Comparison of ENCODE assay signal across 13 mouse cellular contexts in the genomic region with DNA sequence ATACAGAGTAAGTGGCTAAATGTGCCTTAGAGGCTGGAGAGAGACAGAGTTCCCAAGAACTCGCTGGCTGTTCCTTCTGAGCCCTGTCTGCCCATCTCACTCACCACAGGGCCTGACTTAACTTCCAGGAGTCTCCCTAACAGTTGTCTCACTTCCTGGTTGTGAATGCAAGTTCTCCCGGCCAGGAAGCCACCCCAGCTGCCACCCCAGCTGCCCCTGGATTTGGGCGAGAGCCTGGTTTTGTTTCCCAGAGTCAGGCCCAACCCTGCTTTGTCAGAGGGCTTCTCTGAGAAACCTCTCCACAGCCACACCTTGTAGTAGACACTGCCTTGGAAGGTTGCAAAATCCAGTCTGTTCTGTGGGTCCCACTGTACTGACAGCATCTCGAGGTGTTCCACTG.
"Had no signal": no experiment of that assay in that cellular context is flagged by ENCODE, and none has a peak within 500 bp of the region (broad histone marks: within the 10 kb centered on the region; RNA-seq: fewer than 3 reads in every experiment).

No protein-coding gene starts in this region.

- H3K27me3 ChIP-seq: liver, embryonic 12.5 days; midbrain, embryonic 13.5 days; neural tube, embryonic 12.5 days had no signal

- H3K36me3 ChIP-seq: liver, embryonic 12.5 days; midbrain, embryonic 13.5 days; neural tube, embryonic 12.5 days had no signal

- ATAC-seq: liver, embryonic 12.5 days; midbrain, embryonic 13.5 days; midbrain, embryonic 16.5 days had no signal

- DNase-seq: lung, adult 18-20 months; lung, embryonic 14.5 days; lung, postnatal 10 days; right cerebral cortex, postnatal 14 days; thymus, adult 18-20 months; thymus, postnatal 14 days; thymus, postnatal 36 days had no signal

- H3K9me3 ChIP-seq: liver, embryonic 12.5 days; midbrain, embryonic 13.5 days; neural tube, embryonic 12.5 days had no signal

- H3K27ac ChIP-seq: liver, embryonic 12.5 days; liver, embryonic 14.5 days; neural tube, embryonic 12.5 days had no signal

- H3K4me3 ChIP-seq: liver, embryonic 12.5 days; midbrain, embryonic 13.5 days; neural tube, embryonic 12.5 days had no signal

- H3K9ac ChIP-seq: liver, embryonic 12.5 days; liver, embryonic 14.5 days; lung, embryonic 14.5 days; midbrain, embryonic 13.5 days; neural tube, embryonic 12.5 days had no signal

- H3K4me2 ChIP-seq: liver, embryonic 12.5 days; lung, embryonic 14.5 days; midbrain, embryonic 11.5 days; midbrain, embryonic 13.5 days had no signal
